Comparison of ENCODE assay signal across 16 mouse cellular contexts in genomic region chr1:81864571-81864970, GRCm38 (mm10).
DNase-seq lines count a peak whose midpoint lies in the region; ATAC-seq and TF ChIP-seq lines count a peak whose summit lies in the region.
"Had no signal": no experiment of that assay in that cellular context is flagged by ENCODE, and none has a peak within 500 bp of the region (broad histone marks: within the 10 kb centered on the region; RNA-seq: fewer than 3 reads in every experiment).

No protein-coding gene starts in this region.

- H3K9me3 ChIP-seq in hindbrain, embryonic 13.5 days = no peaks in the 10 kb centered on the region
- H3K9me3 ChIP-seq: heart, embryonic 13.5 days; hindbrain, embryonic 10.5 days; intestine, embryonic 15.5 days; limb, embryonic 15.5 days; midbrain, embryonic 13.5 days had no signal

- no peaks in the 10 kb centered on the region for H3K36me3 ChIP-seq in hindbrain, embryonic 13.5 days
- H3K36me3 ChIP-seq: heart, embryonic 13.5 days; hindbrain, embryonic 10.5 days; intestine, embryonic 15.5 days; limb, embryonic 15.5 days; midbrain, embryonic 13.5 days had no signal

- no peaks in the 10 kb centered on the region for H3K4me1 ChIP-seq in hindbrain, embryonic 13.5 days (replicated peaks)
- H3K4me1 ChIP-seq: hindbrain, embryonic 10.5 days; intestine, embryonic 15.5 days; limb, embryonic 15.5 days; midbrain, embryonic 13.5 days had no signal

- no peak; the same call in 1 of the 2 replicates for TF ChIP-seq CTCF in left cerebral cortex, adult 2 months (IDR thresholded peaks at IDR 0.05)

- H3K9ac ChIP-seq in hindbrain, embryonic 13.5 days = no peak overlapping the region
- H3K9ac ChIP-seq: heart, embryonic 13.5 days; intestine, embryonic 15.5 days; limb, embryonic 15.5 days; midbrain, embryonic 13.5 days had no signal

- H3K27me3 ChIP-seq in hindbrain, embryonic 13.5 days = no peaks in the 10 kb centered on the region
- H3K27me3 ChIP-seq: heart, embryonic 13.5 days; intestine, embryonic 15.5 days; limb, embryonic 15.5 days; midbrain, embryonic 13.5 days had no signal

- peak; percentile 54 to 78 for DNase-seq in left cerebral cortex, adult 18-20 months (ENCODE audit: low spot score in 2 of 2)
- DNase-seq in left cerebral cortex, postnatal 10 days (ENCODE audit: extremely low spot score in 1 of 2, low spot score in 2 of 2) = no peak
- DNase-seq in frontal cortex, adult 2 months (ENCODE audit: extremely low spot score in 1 of 2, low spot score in 1 of 2) = peak; percentile 81 to 82
- peak; percentile 48 to 50 for DNase-seq in left cerebral cortex, adult 2 months (ENCODE audit: extremely low spot score in 1 of 2, low spot score in 2 of 2)
- DNase-seq in telencephalon, adult 2 months (ENCODE audit: low read depth, low spot score) = peak; percentile 82
- DNase-seq in kidney, adult 18-20 months = no peak
- DNase-seq: cerebellum, adult 18-20 months; kidney, postnatal 14 days; lung, adult 18-20 months had no signal

- intact Hi-C loops in left cerebral cortex, postnatal 10 days (cut with DNase I) = no loop called here
- intact Hi-C loops in left cerebral cortex, adult 2 months (cut with DNase I) = loop anchor here (2.0 to 5.0 kb wide), 2 partner anchors 248 to 426 kb away; partner anchors contain the start of gene Irs1

- no peak overlapping the region for H3K4me3 ChIP-seq in left cerebral cortex, adult 2 months
- H3K4me3 ChIP-seq in hindbrain, embryonic 13.5 days = no peak overlapping the region
- H3K4me3 ChIP-seq: heart, embryonic 13.5 days; hindbrain, embryonic 10.5 days; intestine, embryonic 15.5 days; limb, embryonic 15.5 days; midbrain, embryonic 13.5 days had no signal

- no peak for ATAC-seq in hindbrain, embryonic 13.5 days (ENCODE audit: low FRiP score)
- ATAC-seq: intestine, embryonic 15.5 days; midbrain, embryonic 13.5 days had no signal

- H3K27ac ChIP-seq in left cerebral cortex, adult 2 months = no peak overlapping the region
- H3K27ac ChIP-seq in hindbrain, embryonic 13.5 days = no peak overlapping the region
- H3K27ac ChIP-seq: heart, embryonic 13.5 days; hindbrain, embryonic 10.5 days; intestine, embryonic 15.5 days; limb, embryonic 15.5 days; macrophage; midbrain, embryonic 13.5 days had no signal

- WGBS in hindbrain, embryonic 13.5 days = 90% methylated on average over 3 of the region's 3 CpGs

- no peak overlapping the region for H3K4me2 ChIP-seq in hindbrain, embryonic 13.5 days
- H3K4me2 ChIP-seq: heart, embryonic 13.5 days; intestine, embryonic 15.5 days; limb, embryonic 15.5 days; midbrain, embryonic 13.5 days had no signal

Comparison
In these comparisons a context has a peak if more than half of its experiments do, and no peak if none do; other contexts are left out.
1. DNase-seq: peak in left cerebral cortex, adult 18-20 months (2 of 2), frontal cortex, adult 2 months (2 of 2), left cerebral cortex, adult 2 months (2 of 2) and telencephalon, adult 2 months (single experiment); none in left cerebral cortex, postnatal 10 days (0 of 2) and kidney, adult 18-20 months (single experiment).